Mouse (Mus musculus) spleen, adult 2 months (tissue): ENCODE measurements around the gene Iqck.

Experiments
- CTCF ChIP-seq: fragments of 200-500 bp; IDR thresholded peaks from 2 replicates; pipeline ENCODE4 v1.5.1; 2011; ENCODE audit warnings: mild to moderate bottlenecking, inconsistent platforms; ENCODE audit not compliant: insufficient read depth, insufficient read length, insufficient replicate concordance; ENCODE audit errors: extremely low read depth
- POLR2A ChIP-seq: fragments of 200-500 bp; IDR thresholded peaks from 2 replicates; pipeline ENCODE4 v1.6.1; 2011; ENCODE audit warnings: low read depth, low read length, inconsistent platforms

- TF ChIP-seq POLR2A (no peak), CTCF (no peak)
These were observed 33.6 kb downstream of the Iqck start for GRCm38 (mm10) chr7:118889046-118889680.
